Mouse (Mus musculus) midbrain, embryonic 10.5 days (tissue): ENCODE measurements around the gene Zfp637. TPM values are rescaled to one million over a fixed set of nuclear protein-coding genes. Genes with fewer than 3 reads are reported as not detected.
"Not testable (repeated sequence)": the region's sequence is repeated elsewhere in the genome, so short reads cannot be mapped to it uniquely, and the experiment has no call there.

ENCODE experiments used
- DNase-seq: peaks from one replicate; pipeline ENCODE4 v3.0.0-alpha.2; 2017; ENCODE audit warnings: low spot score
- H3K27ac ChIP-seq: fragments of 300-500 bp; sonication (generic); replicated peaks from 2 replicates; pipeline ENCODE4 v1.5.1; 2016; ENCODE audit warnings: mild to moderate bottlenecking
- H3K27me3 ChIP-seq: fragments of 300-500 bp; sonication (generic); 2 replicates; pipeline ENCODE4 v1.6.1; 2016; ENCODE audit warnings: low read depth, mild to moderate bottlenecking; ENCODE audit not compliant: poor library complexity, severe bottlenecking
- H3K36me3 ChIP-seq: fragments of 300-500 bp; sonication (generic); 2 replicates; pipeline ENCODE4 v1.6.1; 2016; ENCODE audit warnings: mild to moderate bottlenecking, moderate library complexity
- H3K4me1 ChIP-seq: fragments of 300-500 bp; sonication (generic); 2 replicates; pipeline ENCODE4 v1.6.1; 2016
- H3K4me3 ChIP-seq: fragments of 300-500 bp; sonication (generic); 2 replicates; pipeline ENCODE4 v1.5.1; 2016; ENCODE audit warnings: mild to moderate bottlenecking, moderate library complexity
- H3K9me3 ChIP-seq: fragments of 300-500 bp; sonication (generic); replicated peaks from 2 replicates; pipeline ENCODE4 v1.6.1; 2016; ENCODE audit warnings: mild to moderate bottlenecking
- WGBS: fragments of 180-500 bp; shearing (Covaris S2); methylation state at CpG from one replicate; pipeline ENCODE4 v1.1.7; 2016; 5-methylcytosine and 5-hydroxymethylcytosine counted together
- polyA plus RNA-seq: library from polyadenylated mRNA; unstranded; fragments of >200 nt; fragmentation: Nextera tagmentation; extraction: Ambion mirVana; gene quantifications from 2 replicates; pipeline ENCODE4 v1.2.1, GENCODE M21; 2016

Gene Zfp637
- polyA plus RNA-seq, 1 experiment from 2014 or later: 89.5 TPM

- peaks cover 35% of the 10 kb centered on the region for H3K36me3 ChIP-seq
- 24% methylated on average over 12 of the region's 12 CpGs for WGBS
- no peaks in the 10 kb centered on the region for H3K9me3 ChIP-seq
- peaks cover 11% of the 10 kb centered on the region for H3K4me1 ChIP-seq
- H3K4me3 ChIP-seq: peak overlapping the region; percentile 75
- DNase-seq: no peak
- peak overlapping the region; percentile 95 for H3K27ac ChIP-seq
- no peaks in the 10 kb centered on the region for H3K27me3 ChIP-seq
Measured at GRCm38 (mm10) chr6:117841511-117841955, 553 bp downstream of the Zfp637 start.

GRCm38 (mm10) chr6:117844597-117844996, 3.6 kb downstream of the Zfp637 start:
- no peak overlapping the region for H3K27ac ChIP-seq
- DNase-seq: no peak
- H3K4me1 ChIP-seq: peaks cover 11% of the 10 kb centered on the region
- no peak overlapping the region for H3K4me3 ChIP-seq
- H3K9me3 ChIP-seq: no peaks in the 10 kb centered on the region
- peaks cover 64% of the 10 kb centered on the region for H3K36me3 ChIP-seq
- H3K27me3 ChIP-seq: no peaks in the 10 kb centered on the region
- WGBS: 95% methylated on average over 9 of the region's 9 CpGs

- Histone ChIP-seq H3K4me1 (peaks cover 10% of the 10 kb centered on the region), H3K36me3 (peaks cover 65% of the 10 kb centered on the region)
- DNase-seq, H3K4me3 ChIP-seq, H3K9me3 ChIP-seq, H3K27me3 ChIP-seq, H3K27ac ChIP-seq: not testable (repeated sequence)
- 88% methylated on average over 4 of the region's 4 CpGs for WGBS
Measured at GRCm38 (mm10) chr6:117846671-117847070, 5.7 kb downstream of the Zfp637 start.

- WGBS: 94% methylated on average over 2 of the region's 2 CpGs
- DNase-seq: no peak
- no peaks in the 10 kb centered on the region for H3K9me3 ChIP-seq
- H3K27me3 ChIP-seq: no peaks in the 10 kb centered on the region
- no peaks in the 10 kb centered on the region for H3K4me1 ChIP-seq
- no peak overlapping the region for H3K27ac ChIP-seq
- peaks cover 65% of the 10 kb centered on the region for H3K36me3 ChIP-seq
- H3K4me3 ChIP-seq: no peak overlapping the region
Measured at GRCm38 (mm10) chr6:117847772-117848171, 6.8 kb downstream of the Zfp637 start.

GRCm38 (mm10) chr6:117848577-117848976, 7.6 kb downstream of the Zfp637 start:
- H3K36me3 ChIP-seq: peaks cover 60% of the 10 kb centered on the region

GRCm38 (mm10) chr6:117851747-117852146, 10.8 kb downstream of the Zfp637 start:
- H3K9me3 ChIP-seq: no peaks in the 10 kb centered on the region
- no peaks in the 10 kb centered on the region for H3K27me3 ChIP-seq
- peaks cover 28% of the 10 kb centered on the region for H3K36me3 ChIP-seq
- no peak overlapping the region for H3K27ac ChIP-seq
- H3K4me3 ChIP-seq: no peak overlapping the region
- WGBS: 60% methylated on average over 2 of the region's 2 CpGs
- H3K4me1 ChIP-seq: no peaks in the 10 kb centered on the region
- no peak for DNase-seq

More at GRCm38 (mm10) chr6:117848577-117848976, 7.6 kb downstream of the Zfp637 start:
- no peak for DNase-seq
- H3K27me3 ChIP-seq: no peaks in the 10 kb centered on the region
- H3K4me3 ChIP-seq: no peak overlapping the region
- H3K9me3 ChIP-seq: no peaks in the 10 kb centered on the region
- no peak overlapping the region for H3K27ac ChIP-seq
- 90% methylated on average over 5 of the region's 5 CpGs for WGBS
- H3K4me1 ChIP-seq: no peaks in the 10 kb centered on the region

GRCm38 (mm10) chr6:117857990-117858389, 17.0 kb downstream of the Zfp637 start:
- Histone ChIP-seq H3K27me3 (no peaks in the 10 kb centered on the region), H3K4me3 (no peak overlapping the region), H3K27ac (no peak overlapping the region), H3K9me3 (no peaks in the 10 kb centered on the region), H3K4me1 (peaks cover 1% of the 10 kb centered on the region; the same call in 1 of the 2 replicates), H3K36me3 (no peaks in the 10 kb centered on the region)
- DNase-seq: no peak
- WGBS: 95% methylated on average over 1 of the region's 1 CpGs

GRCm38 (mm10) chr6:117861848-117862247, 20.9 kb downstream of the Zfp637 start, which contains the start of gene Zfp239:
Gene Zfp239 (plus strand): TSS chr6:117862100.
- Histone ChIP-seq H3K27me3 (no peaks in the 10 kb centered on the region), H3K9me3 (no peaks in the 10 kb centered on the region), H3K36me3 (no peaks in the 10 kb centered on the region), H3K4me3 (peak within 1 kb of the TSS; percentile 83), H3K4me1 (peaks cover 9% of the 10 kb centered on the region), H3K27ac (peak within 1 kb of the TSS; percentile 88)
- WGBS: 74% methylated on average over 6 of the region's 6 CpGs
- no peak for DNase-seq

- H3K4me1 ChIP-seq: peaks cover 9% of the 10 kb centered on the region
- peak overlapping the region; percentile 83 for H3K4me3 ChIP-seq
- H3K36me3 ChIP-seq: no peaks in the 10 kb centered on the region
- H3K27me3 ChIP-seq: no peaks in the 10 kb centered on the region
- 79% methylated on average over 8 of the region's 8 CpGs for WGBS
- H3K27ac ChIP-seq: 0 out of 2 replicates have a peak overlapping the region, but pooled peaks have one; percentile 88
- no peak for DNase-seq
- no peaks in the 10 kb centered on the region for H3K9me3 ChIP-seq
Measured at GRCm38 (mm10) chr6:117862465-117862864, 21.5 kb downstream of the Zfp637 start.

GRCm38 (mm10) chr6:117862899-117863620, 22.1 kb downstream of the Zfp637 start:
- DNase-seq: peak; percentile 77
- no peaks in the 10 kb centered on the region for H3K9me3 ChIP-seq
- no peaks in the 10 kb centered on the region for H3K27me3 ChIP-seq
- H3K4me3 ChIP-seq: peak overlapping the region; percentile 83
- H3K4me1 ChIP-seq: peaks cover 9% of the 10 kb centered on the region
- no peaks in the 10 kb centered on the region for H3K36me3 ChIP-seq
- WGBS: 3% methylated on average over 26 of the region's 26 CpGs
- peak overlapping the region; percentile 88 for H3K27ac ChIP-seq

- Histone ChIP-seq H3K9me3 (no peaks in the 10 kb centered on the region), H3K36me3 (no peaks in the 10 kb centered on the region), H3K27ac (0 out of 2 replicates have a peak overlapping the region, but pooled peaks have one; percentile 88), H3K4me1 (peaks cover 9% of the 10 kb centered on the region), H3K27me3 (no peaks in the 10 kb centered on the region), H3K4me3 (peak overlapping the region; percentile 83)
- WGBS: 92% methylated on average over 8 of the region's 8 CpGs
- DNase-seq: no peak
Measured at GRCm38 (mm10) chr6:117863751-117864150, 22.8 kb downstream of the Zfp637 start.

- no peak overlapping the region for H3K4me3 ChIP-seq
- H3K36me3 ChIP-seq: peaks cover 18% of the 10 kb centered on the region
- no peak overlapping the region for H3K27ac ChIP-seq
- DNase-seq: no peak
- no peaks in the 10 kb centered on the region for H3K27me3 ChIP-seq
- H3K9me3 ChIP-seq: no peaks in the 10 kb centered on the region
- peaks cover 6% of the 10 kb centered on the region for H3K4me1 ChIP-seq
- 93% methylated on average over 8 of the region's 8 CpGs for WGBS
Measured at GRCm38 (mm10) chr6:117868187-117868586, 27.2 kb downstream of the Zfp637 start.

GRCm38 (mm10) chr6:117871034-117871433, 30.1 kb downstream of the Zfp637 start:
- Histone ChIP-seq H3K27ac (no peak overlapping the region), H3K4me1 (no peaks in the 10 kb centered on the region), H3K36me3 (peaks cover 18% of the 10 kb centered on the region), H3K4me3 (no peak overlapping the region), H3K27me3 (no peaks in the 10 kb centered on the region), H3K9me3 (no peaks in the 10 kb centered on the region)
- no peak for DNase-seq
- 82% methylated on average over 14 of the region's 14 CpGs for WGBS
